Mouse (Mus musculus) B cell, adult 62 days (primary cell): ENCODE data around the gene Cep57l1. TPM values are rescaled to one million over a fixed set of nuclear protein-coding genes. Genes with fewer than 3 reads are reported as not detected.

Experiments used
- total RNA-seq: library from RNA; stranded (reverse); gene quantifications from 4 replicates; pipeline ENCODE4 v1.2.4, GENCODE M21; 2023

The Cep57l1 gene
- total RNA-seq = 7.3 to 12.6 TPM (median 11.5 TPM) in 4 replicates

DNA sequence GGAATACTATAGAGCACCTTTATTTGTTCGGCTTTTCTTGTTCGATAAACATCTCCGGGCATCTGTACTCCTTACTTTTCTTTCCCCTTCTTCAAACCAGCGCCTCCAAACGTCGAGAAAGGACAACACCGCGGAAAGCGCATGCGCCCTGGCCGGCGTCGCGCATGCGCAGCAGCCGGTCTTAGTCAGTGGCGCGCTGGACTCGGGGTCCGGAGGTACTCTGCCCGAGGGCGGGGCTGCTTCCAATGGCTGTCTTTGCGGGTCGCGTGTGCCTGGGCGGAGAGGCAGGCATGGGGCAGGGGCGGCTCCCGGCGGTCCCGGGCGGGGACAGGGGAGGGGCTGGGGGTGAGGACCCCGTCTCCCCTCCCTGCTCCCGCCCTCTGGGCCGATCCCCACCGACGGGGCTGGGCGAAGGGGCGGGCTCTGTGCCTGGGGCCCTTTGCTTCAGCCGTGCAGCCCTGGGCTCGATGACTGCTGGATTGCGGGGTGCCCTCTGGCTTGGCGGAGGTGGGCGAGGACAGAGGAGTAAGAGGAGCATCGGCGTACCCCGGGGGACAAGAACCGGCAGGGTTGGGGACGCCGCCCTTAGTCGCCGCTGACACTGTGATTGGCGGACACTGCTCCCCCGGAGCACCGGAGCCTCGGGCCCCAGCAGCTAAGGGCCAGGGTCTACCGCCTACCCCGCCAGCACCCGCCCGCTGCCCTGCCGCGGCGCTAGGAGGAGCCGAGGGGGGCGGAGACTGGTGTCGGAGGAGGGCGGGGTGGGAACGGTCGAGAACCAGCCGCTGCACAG lies at the start of gene Cep57l1, which contains the start of gene Sesn1:
Gene Cep57l1 (minus strand): TSS at position 101 of the 793 bp plus-strand sequence.
Gene Sesn1 (plus strand): TSS at position 165 of the 793 bp plus-strand sequence.

DNA sequence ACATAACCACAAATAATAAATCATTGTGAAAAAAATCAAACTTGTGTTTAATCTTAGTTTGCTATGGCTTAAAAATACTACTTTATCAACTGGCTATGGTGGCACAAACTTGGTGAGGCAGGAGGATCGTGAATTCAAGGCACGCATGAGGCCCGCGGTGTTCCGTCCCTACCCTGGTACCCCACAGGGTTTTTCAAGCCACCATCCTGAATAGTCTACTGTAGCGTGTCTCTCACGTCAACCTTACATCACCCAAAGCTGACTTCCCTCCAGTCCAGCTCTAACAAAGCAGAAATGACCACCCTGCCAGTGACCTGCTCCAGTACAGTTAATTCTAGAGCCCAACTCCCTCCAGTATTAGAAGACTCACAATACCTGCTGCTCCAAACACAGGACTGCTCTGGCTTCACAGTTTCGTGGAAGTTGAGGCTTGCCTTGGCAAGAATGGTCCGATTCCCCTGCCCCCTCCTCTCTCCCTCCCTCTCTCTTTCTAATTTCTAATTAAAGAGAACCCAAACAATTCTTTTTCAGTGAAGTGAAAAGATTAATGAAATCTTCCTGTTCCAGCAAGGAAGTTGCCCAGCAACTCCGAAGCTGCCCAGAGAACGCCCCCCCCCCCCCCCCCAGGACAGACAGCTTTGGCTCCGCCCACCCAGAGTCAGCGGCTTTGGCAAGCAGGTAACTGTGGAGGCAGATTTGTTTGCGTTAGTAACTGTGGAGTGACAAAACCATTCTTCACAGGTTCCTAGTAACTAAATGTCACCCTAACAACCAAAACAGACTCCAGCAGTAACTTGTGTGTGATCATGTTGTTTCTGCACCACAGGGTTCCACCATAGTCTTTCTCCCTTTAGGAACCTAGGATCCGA lies 93.4 kb downstream of the Cep57l1 start, which contains the start of gene Ccdc162:
Gene Ccdc162 (minus strand): TSS at position 606 of the 869 bp plus-strand sequence.

Other genes with a start within 250 kb of the Cep57l1 start
- gene Ccdc162, start 93.2 kb downstream of the Cep57l1 start, total RNA-seq = 0.38 to 0.54 TPM in 2 of 4 replicates, not detected in the others
- gene Sesn1, start 64 bp upstream of the Cep57l1 start, total RNA-seq = 102 to 111 TPM (median 109 TPM) in 4 replicates
- 0.15 to 0.26 TPM in 2 of 4 replicates, not detected in the others for gene Armc2, start 208.6 kb upstream of the Cep57l1 start, total RNA-seq